Mouse (Mus musculus): Measurements from ENCODE around the gene Simc1. TPM values are rescaled to one million over a fixed set of nuclear protein-coding genes. Genes with fewer than 3 reads are reported as not detected.

Simc1 gene
- polyA plus RNA-seq, 1 experiment from 2014 or later = 12.0 TPM

- Histone ChIP-seq H3K36me3 (peaks cover 37% of the 10 kb centered on the region), H3K27me3 (ENCODE audit: low read depth, poor library complexity, severe bottlenecking) (peaks cover 19% of the 10 kb centered on the region), H3K27ac (replicated peaks) (peak within 1 kb of the TSS; percentile 93), H3K9me3 (replicated peaks) (no peaks in the 10 kb centered on the region), H3K4me3 (peak within 1 kb of the TSS; percentile 80), H3K4me1 (peaks cover 41% of the 10 kb centered on the region)
- WGBS = under 1% methylated on average over 55 of the region's 55 CpGs
- DNase-seq (ENCODE audit: low spot score) = peak; percentile 87
Observed at GRCm38 (mm10) chr13:54574854-54575481, 71.4 kb downstream of the Simc1 start, which contains the start of gene Arl10. Gene Arl10, plus strand, starts transcription at chr13:54575015.

GRCm38 (mm10) chr13:54575489-54575888, 71.9 kb downstream of the Simc1 start:
- Histone ChIP-seq H3K36me3 (peaks cover 42% of the 10 kb centered on the region), H3K27ac (replicated peaks) (peak overlapping the region; percentile 93), H3K4me3 (peak overlapping the region; percentile 80), H3K4me1 (peaks cover 41% of the 10 kb centered on the region), H3K27me3 (ENCODE audit: low read depth, poor library complexity, severe bottlenecking) (peaks cover 19% of the 10 kb centered on the region), H3K9me3 (replicated peaks) (no peaks in the 10 kb centered on the region)
- 3% methylated on average over 19 of the region's 19 CpGs for WGBS
- no peak for DNase-seq (ENCODE audit: low spot score)

GRCm38 (mm10) chr13:54577652-54578507, 74.3 kb downstream of the Simc1 start:
- no peak for DNase-seq (ENCODE audit: low spot score)
- Histone ChIP-seq H3K27me3 (ENCODE audit: low read depth, poor library complexity, severe bottlenecking) (peaks cover 16% of the 10 kb centered on the region), H3K4me1 (peaks cover 35% of the 10 kb centered on the region), H3K36me3 (peaks cover 66% of the 10 kb centered on the region), H3K4me3 (no peak overlapping the region), H3K27ac (replicated peaks) (no peak overlapping the region), H3K9me3 (replicated peaks) (no peaks in the 10 kb centered on the region)
- WGBS = 86% methylated on average over 21 of the region's 21 CpGs

- no peak for DNase-seq (ENCODE audit: low spot score)
- no peaks in the 10 kb centered on the region for H3K27me3 ChIP-seq (ENCODE audit: low read depth, poor library complexity, severe bottlenecking)
- H3K27ac ChIP-seq (replicated peaks) = no peak overlapping the region
- WGBS = 81% methylated on average over 2 of the region's 2 CpGs
- peaks cover 13% of the 10 kb centered on the region for H3K4me1 ChIP-seq
- no peaks in the 10 kb centered on the region for H3K9me3 ChIP-seq (replicated peaks)
- H3K36me3 ChIP-seq = peaks cover 99% of the 10 kb centered on the region
- H3K4me3 ChIP-seq = no peak overlapping the region
Observed at GRCm38 (mm10) chr13:54581385-54581784, 77.8 kb downstream of the Simc1 start.

- Histone ChIP-seq H3K4me3 (no peak overlapping the region), H3K36me3 (peaks cover 100% of the 10 kb centered on the region), H3K4me1 (peaks cover 6% of the 10 kb centered on the region; the same call in 1 of the 2 replicates), H3K27me3 (ENCODE audit: low read depth, poor library complexity, severe bottlenecking) (no peaks in the 10 kb centered on the region), H3K9me3 (replicated peaks) (no peaks in the 10 kb centered on the region), H3K27ac (replicated peaks) (no peak overlapping the region)
- DNase-seq (ENCODE audit: low spot score) = no peak
- WGBS = 90% methylated on average over 10 of the region's 10 CpGs
Observed at GRCm38 (mm10) chr13:54582126-54582525, 78.5 kb downstream of the Simc1 start.

GRCm38 (mm10) chr13:54582860-54583259, 79.3 kb downstream of the Simc1 start:
- peaks cover 4% of the 10 kb centered on the region; the same call in 1 of the 2 replicates for H3K4me1 ChIP-seq
- H3K4me3 ChIP-seq = no peak overlapping the region
- H3K27me3 ChIP-seq (ENCODE audit: low read depth, poor library complexity, severe bottlenecking) = no peaks in the 10 kb centered on the region
- H3K36me3 ChIP-seq = peaks cover 100% of the 10 kb centered on the region
- WGBS = 92% methylated on average over 5 of the region's 5 CpGs
- H3K9me3 ChIP-seq (replicated peaks) = no peaks in the 10 kb centered on the region
- no peak overlapping the region for H3K27ac ChIP-seq (replicated peaks)
- DNase-seq (ENCODE audit: low spot score) = no peak

GRCm38 (mm10) chr13:54585831-54586230, 82.3 kb downstream of the Simc1 start:
- DNase-seq (ENCODE audit: low spot score) = no peak
- WGBS = 93% methylated on average over 11 of the region's 11 CpGs
- no peaks in the 10 kb centered on the region for H3K9me3 ChIP-seq (replicated peaks)
- H3K27me3 ChIP-seq (ENCODE audit: low read depth, poor library complexity, severe bottlenecking) = no peaks in the 10 kb centered on the region
- peaks cover 79% of the 10 kb centered on the region for H3K36me3 ChIP-seq
- H3K4me3 ChIP-seq = no peak overlapping the region
- peaks cover 15% of the 10 kb centered on the region for H3K4me1 ChIP-seq
- no peak overlapping the region for H3K27ac ChIP-seq (replicated peaks)

- Histone ChIP-seq H3K36me3 (peaks cover 46% of the 10 kb centered on the region), H3K27ac (replicated peaks) (peak overlapping the region; percentile 87), H3K4me1 (peaks cover 26% of the 10 kb centered on the region), H3K9me3 (replicated peaks) (no peaks in the 10 kb centered on the region), H3K27me3 (ENCODE audit: low read depth, poor library complexity, severe bottlenecking) (no peaks in the 10 kb centered on the region), H3K4me3 (peak overlapping the region; percentile 93)
- DNase-seq (ENCODE audit: low spot score) = no peak
- 3% methylated on average over 24 of the region's 24 CpGs for WGBS
Observed at GRCm38 (mm10) chr13:54589414-54589995, 85.9 kb downstream of the Simc1 start.

- peak; percentile 96 for DNase-seq (ENCODE audit: low spot score)
- peak within 1 kb of the TSS; percentile 87 for H3K27ac ChIP-seq (replicated peaks)
- peak within 1 kb of the TSS; percentile 93 for H3K4me3 ChIP-seq
- no peaks in the 10 kb centered on the region for H3K9me3 ChIP-seq (replicated peaks)
- H3K27me3 ChIP-seq (ENCODE audit: low read depth, poor library complexity, severe bottlenecking) = no peaks in the 10 kb centered on the region
- peaks cover 26% of the 10 kb centered on the region for H3K4me1 ChIP-seq
- H3K36me3 ChIP-seq = peaks cover 39% of the 10 kb centered on the region
- WGBS = under 1% methylated on average over 51 of the region's 51 CpGs
Observed at GRCm38 (mm10) chr13:54589996-54590951, 86.7 kb downstream of the Simc1 start, which contains the start of the genes Nop16 and Higd2a. Gene Nop16, minus strand, starts transcription at chr13:54590090. Gene Higd2a, plus strand, starts transcription at chr13:54590207.

- Histone ChIP-seq H3K27ac (replicated peaks) (no peak overlapping the region), H3K4me1 (peaks cover 26% of the 10 kb centered on the region), H3K4me3 (0 out of 2 replicates have a peak overlapping the region, but pooled peaks have one; percentile 93), H3K36me3 (peaks cover 26% of the 10 kb centered on the region), H3K27me3 (ENCODE audit: low read depth, poor library complexity, severe bottlenecking) (no peaks in the 10 kb centered on the region), H3K9me3 (replicated peaks) (no peaks in the 10 kb centered on the region)
- 90% methylated on average over 8 of the region's 8 CpGs for WGBS
- no peak for DNase-seq (ENCODE audit: low spot score)
Observed at GRCm38 (mm10) chr13:54591776-54592356, 88.3 kb downstream of the Simc1 start.

- WGBS = 87% methylated on average over 11 of the region's 11 CpGs
- Histone ChIP-seq H3K27ac (replicated peaks) (no peak overlapping the region), H3K36me3 (peaks cover 17% of the 10 kb centered on the region), H3K27me3 (ENCODE audit: low read depth, poor library complexity, severe bottlenecking) (no peaks in the 10 kb centered on the region), H3K9me3 (replicated peaks) (no peaks in the 10 kb centered on the region), H3K4me1 (peaks cover 22% of the 10 kb centered on the region), H3K4me3 (no peak overlapping the region)
- no peak for DNase-seq (ENCODE audit: low spot score)
Observed at GRCm38 (mm10) chr13:54593617-54594016, 90.0 kb downstream of the Simc1 start.
